Mouse (Mus musculus) thymus, postnatal 25 days (tissue): ENCODE results near the gene Fitm1.
A peak's percentile ranks its signal among the peaks of the same experiment; 100 is the strongest.

ENCODE experiments used
- DNase-seq: peaks from one replicate; pipeline ENCODE4 v3.0.0; 2022

Fitm1 gene

DNA sequence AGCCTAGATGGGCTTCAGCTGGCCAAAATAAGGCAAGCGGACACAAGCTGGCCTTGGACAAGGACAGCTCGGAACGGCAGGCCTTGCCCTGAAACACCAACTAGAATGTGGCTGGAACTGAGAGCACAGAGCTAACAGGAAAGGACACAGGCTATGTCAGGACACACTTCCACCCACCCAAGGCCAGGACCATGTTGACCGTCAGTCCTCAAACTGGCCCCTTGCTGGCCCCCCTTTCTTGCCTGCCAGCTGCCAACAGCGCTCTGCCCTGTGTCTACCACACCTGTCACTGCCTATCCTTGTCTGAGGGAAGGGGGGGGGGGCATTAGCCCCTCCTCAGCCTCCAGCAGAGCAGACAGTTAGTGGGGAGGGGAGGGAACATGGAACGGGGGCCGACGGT, at the start of gene Fitm1:
TSS of gene Fitm1 (plus strand) at position 316 of the 400 bp plus-strand sequence.
- no peak for DNase-seq

DNA sequence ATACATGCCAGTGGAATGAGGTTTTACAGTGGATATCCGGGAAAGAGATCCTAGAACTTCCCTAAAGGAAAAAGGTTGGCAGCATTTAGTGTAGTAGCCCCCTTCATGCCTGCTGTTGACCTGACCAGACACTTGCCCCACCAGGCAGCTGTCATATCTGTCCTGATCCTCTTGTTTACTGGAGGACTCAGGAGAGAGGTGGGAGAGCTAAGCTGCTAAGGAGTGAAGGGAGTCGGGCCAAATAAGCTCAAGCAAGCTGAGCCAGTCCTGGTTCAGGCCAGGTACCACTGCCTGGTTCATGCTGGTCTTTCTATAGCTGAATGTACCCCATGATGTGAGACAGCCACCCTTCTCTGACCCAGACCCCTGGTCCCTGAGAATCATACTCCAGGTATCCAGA, 48.7 kb upstream of the Fitm1 start:
- DNase-seq = no peak

DNA sequence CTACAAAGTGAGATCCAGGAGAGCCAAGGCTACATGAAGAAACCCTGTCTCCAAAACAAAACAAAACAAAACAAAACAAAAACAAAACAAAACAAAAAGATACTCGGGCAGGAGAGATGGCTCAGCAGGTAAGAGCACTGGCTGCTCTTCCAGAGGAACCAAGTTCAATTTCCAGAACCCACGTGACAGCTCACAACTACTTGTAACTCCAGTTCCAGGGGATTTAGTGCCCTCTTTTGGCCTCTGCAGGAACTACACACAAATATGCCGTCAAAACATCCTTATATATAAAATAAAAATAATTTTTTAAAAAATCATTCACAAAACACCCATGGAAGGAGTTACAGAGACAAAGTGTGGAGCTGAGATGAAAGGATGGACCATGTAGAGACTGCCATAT, 47.5 kb upstream of the Fitm1 start:
- peak; percentile 30 for DNase-seq

DNA sequence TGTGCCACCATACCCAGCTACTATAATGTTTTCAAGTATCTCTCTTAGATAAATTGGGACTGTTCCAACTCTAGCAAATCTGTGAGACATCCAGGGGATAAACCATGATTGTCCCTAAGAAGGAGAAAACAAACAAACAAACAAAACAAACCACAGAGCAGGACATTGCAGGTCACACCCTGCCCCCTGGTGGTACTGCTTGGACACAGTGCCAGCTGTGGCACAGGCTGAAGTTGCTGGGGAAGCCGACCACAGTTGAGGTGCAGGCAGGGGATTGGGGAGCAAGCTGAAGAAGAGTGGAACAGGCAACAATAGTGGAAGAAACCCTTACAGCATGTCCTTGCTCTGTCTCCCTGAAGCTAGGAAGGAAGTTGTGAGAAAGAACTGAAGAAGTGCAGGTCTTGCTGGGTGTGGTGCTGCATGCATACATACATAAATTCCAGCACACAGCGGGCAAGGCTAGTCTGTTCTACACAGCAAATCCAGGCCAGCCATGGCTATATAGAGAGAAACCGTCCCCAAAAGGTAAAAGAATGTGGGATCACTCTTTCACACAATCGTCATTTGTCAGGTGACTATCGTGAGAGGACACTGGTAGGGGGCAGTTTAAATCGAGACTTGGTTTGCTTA, 39.2 kb upstream of the Fitm1 start:
- DNase-seq = peak; percentile 41

DNA sequence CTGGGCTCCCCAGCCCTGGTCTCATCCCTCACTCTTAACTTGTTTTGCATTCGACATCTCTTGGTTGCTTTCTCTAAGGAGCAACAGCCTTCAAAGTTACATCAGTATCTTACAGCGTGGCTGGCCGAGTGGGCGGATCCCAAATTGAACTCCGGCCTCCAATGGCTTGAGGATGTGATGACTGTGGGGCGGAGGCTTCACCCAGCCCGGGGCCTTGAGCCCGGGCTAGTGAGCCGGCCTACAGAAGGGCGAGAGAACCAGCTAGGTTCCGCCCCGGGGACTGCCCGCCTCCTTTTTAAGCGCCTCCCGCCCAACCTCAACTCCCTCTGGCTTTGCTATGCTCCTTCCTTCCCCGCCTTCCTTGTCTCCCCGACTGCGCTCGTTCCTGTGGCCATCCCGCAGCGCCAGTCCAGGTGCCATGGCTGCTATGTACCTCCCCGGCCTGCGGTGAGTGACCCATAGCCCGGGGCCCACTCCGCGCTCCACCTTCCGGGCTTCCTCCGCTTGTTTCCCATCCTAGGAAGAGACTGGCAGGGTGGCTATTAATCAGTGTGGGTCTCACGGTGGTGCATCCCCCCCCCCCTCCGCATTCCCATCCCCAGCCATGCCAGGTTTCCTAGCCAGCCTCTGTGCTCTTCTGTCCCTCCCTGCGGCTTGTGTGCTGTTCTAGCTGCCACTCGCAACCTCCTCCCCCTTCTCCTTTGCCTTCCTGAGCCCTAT, 35.2 kb upstream of the Fitm1 start, which contains the start of gene Pck2:
TSS of gene Pck2 (plus strand) at position 200 of the 720 bp plus-strand sequence.
- DNase-seq = peak; percentile 38

DNA sequence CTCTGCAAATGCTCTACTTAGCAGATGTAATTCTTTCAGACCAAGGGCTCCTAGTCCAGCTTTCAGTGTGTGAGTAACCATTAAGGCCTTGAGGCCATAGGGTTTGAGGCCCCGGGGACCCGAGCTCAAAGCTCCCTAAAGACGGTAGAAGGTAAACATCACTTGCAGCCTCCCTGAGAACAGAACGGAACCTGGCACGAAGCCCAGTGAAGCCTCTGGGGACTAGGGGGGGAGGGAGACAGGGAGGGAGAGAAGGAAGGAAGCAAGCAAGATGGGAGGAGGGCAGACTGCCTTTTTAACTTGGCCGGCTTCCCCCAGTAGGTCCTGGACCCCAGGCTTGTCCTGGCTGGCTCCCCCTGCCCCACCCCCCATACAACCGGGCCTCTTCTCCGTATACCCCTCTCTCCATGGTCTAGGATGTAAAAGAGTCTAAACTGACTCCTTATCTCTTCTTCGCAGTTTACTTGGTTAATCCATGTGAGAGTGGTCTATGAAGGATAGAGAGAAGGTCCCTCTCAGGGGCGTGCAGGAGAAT, 34.6 kb upstream of the Fitm1 start:
- DNase-seq = peak; percentile 45

DNA sequence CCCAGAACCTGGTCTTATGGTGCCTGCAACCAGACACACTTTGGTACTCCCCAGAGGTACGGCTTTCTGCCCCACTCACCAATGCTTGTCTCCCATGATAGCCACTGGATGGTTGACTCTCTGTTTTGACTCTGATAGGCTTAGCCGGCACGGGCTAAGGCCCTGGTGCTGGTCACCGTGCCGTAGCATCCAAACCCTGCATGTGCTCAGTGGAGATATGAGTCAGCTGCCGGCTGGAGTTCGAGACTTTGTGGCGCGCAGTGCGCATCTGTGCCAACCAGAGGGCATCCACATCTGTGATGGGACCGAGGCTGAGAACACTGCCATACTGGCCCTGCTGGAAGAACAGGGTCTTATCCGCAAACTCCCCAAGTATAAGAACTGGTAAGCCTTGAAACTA, 33.1 kb upstream of the Fitm1 start:
- no peak for DNase-seq

DNA sequence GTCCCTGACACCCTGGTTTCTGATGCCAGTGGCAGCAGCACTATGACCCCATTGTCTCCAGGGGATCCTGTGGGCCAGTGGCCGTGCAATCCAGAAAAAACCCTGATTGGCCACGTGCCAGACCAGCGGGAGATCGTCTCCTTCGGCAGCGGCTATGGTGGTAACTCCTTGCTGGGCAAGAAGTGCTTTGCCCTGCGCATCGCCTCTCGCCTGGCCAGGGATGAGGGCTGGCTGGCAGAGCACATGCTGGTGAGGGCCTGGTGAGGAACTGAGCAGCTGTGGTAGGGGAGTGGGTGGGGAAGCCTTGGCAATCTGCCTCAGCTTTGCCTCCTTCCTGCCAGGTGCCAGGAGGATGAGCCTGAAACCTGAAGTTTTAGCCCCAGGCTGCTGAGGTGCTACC, 31.1 kb upstream of the Fitm1 start:
- DNase-seq = no peak

DNA sequence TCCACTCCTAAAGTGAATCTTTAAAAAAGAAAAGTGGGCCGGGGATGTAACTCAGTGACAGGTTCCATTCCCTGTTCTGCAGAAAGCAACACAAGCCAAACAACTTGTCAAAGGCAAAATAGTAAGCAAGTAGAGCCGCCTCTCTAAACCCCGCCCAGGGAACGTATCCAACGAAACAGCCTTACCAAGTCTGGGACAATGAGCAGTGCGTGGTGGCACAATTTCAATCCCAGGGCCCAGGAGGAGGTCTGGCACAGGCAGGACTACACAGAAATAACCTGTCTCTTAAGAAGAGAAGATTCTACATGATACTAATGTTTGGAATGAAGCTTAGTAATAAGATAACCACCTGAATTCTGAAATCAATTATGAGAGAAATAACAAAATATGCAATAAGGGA, 25.2 kb upstream of the Fitm1 start:
- no peak for DNase-seq

DNA sequence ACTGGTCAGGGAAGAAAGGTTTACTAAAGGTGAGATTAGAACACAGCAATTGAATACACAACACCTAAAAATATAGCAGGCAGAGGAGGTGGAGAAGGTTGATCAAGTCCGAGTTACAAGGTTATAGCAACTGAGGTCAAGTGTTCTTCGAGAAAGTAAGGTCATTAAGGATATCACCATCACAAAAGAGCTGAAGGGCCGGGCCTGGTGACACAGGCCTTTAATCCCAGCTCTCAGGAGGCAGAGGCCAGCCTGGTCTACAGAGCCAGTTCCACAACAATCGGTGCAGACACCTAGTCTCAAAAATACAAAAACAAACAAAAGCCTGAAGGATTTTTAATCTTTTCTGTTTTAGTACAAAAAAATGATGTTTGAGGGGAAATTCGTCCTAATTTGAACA, 24.1 kb upstream of the Fitm1 start:
- no peak for DNase-seq

DNA sequence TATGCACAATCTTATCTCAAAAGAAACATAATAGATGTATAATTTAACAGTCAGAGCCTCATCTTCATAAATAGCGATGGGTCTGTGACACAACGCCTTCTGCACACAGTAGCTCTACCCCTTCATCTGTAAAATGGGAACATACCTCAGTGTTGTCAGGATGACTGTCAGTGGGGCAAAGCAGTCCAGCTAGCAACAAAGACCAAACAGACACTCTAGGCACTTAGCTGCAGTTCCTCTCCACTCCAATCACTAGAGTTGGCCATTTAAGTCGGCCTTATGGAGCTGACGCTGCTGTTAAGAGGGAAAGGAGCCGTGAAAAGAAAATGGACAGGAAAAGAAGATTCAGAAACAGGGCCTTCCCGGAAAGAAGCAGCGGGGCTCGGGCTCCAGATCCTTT, 23.6 kb upstream of the Fitm1 start:
- no peak for DNase-seq

DNA sequence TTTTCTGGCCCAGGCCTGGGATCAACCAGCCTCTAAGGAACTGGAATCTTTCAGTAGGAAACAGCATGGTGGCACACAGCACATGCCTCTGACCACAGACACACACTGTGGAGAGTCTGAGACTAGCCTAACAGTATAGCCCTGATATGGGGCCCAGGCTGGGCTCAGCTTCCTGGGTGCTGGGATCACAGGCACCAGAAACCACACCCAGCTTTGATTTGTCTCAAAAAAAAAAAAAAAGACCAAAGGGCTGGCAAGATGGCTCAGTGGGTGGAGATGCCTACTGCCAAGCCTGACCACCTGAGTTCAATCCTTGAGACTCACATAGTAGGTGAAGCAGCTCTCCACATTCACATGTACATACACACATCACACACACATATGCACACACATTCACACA, 20.8 kb upstream of the Fitm1 start:
- no peak for DNase-seq

DNA sequence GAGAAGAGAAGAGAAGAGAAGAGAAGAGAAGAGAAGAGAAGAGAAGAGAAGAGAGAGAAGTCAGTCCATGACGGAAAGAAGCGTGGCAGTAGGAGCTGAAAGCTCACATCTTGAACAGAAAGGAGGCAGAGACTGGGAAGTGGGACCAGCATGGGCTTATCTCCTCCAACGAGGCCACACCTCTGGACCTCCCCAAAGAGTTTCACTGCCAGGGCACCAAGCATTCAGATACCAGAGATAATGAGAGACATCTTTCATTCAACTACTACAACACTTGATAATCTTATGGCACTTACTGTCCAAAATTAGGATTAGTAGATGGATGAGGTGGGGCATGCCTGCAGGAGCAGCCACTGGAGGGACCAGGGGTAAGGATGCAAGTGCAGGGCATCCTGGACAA, 19.6 kb upstream of the Fitm1 start:
- DNase-seq = no peak

DNA sequence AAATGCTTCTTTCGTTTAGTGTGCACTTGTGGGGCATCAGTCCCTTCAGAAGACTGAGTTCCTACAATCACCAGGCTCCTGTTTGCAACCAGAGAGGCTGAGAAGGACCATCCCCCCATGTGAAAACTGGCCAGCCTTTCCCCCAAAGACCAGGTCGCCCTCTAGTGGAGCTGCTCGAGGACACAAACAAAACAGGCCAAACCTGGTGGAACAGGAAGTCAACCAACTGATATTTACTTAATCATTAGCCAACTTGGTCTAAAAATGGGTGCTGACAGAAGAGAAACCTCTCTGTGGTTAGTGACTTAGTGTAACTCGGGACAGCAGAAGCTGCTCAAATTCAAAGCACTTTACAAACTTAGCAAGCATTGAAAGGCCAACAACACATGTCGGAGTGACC, 18.4 kb upstream of the Fitm1 start:
- DNase-seq = peak; percentile 63

DNA sequence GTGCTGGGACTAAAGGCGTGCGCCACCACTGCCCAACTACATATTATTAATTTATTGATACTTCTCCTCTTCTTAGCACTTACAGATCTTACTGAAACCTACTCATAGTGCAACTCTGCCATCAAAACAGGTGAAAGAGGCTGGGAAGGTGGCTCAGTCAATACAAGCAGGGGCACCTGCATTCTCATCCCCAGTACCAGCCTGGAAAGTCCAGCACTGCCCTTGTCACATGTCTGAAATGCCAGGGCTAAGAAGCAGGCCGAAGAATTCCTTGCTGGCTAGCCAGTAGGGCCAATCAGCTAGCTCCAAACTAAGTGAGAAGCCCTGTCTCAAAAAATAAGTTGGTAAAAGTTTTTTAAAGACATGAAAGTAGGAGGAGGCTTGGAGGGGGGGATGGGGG, 17.8 kb upstream of the Fitm1 start:
- no peak for DNase-seq

DNA sequence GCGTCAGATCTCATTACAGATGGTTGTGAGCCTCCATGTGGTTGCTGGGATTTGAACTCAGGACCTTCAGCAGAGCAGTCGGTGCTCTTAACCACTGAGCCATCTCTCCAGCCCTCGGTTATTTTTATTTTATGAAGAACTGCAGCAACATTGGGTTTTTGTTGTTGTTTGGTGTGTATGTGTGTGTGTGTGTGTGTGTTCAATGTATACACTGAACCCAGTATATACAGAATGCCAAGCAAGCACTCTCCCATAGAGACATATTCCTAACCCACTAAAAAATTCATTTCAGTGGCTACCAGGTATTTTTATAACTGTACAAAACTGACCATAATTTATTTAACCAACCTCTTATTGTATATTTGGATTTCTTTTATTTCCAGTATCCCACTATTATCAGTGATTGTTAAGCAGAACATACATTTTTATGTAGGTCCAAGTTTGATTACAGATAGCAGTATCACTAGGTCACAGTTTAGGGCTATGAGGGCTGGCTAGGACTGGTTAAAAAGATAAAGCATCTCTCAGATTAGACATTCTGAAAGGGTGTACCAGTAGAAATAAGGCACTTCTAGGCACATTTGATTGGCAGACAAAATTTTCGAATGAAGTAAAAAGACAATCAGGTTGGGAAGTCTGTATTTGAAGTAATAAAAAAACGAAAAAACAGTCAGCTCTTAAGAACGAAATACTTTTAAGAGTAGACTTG, 16.5 kb upstream of the Fitm1 start:
- DNase-seq = no peak

DNA sequence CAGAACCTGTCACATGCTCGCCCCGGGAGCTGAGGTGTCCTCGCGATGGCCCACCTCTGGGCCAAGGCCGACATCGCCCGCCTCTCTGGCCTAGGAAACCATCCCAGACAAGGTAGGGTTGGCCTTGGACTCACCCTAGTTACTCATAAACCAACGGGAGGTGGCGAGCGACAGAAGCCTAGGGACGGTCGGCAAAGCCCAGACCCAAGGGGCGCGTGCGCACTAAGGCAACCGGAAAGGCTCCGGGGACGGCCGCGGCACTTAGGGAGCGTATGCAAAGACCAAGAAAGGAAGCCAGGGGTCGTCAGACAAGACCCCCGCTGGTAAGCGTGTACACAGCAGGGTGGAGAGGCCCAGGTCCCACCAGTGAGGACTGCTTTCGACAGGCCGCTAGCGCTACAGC, 15.6 kb upstream of the Fitm1 start, which contains the start of gene Dcaf11:
TSS of gene Dcaf11 (plus strand) at position 208 of the 403 bp plus-strand sequence.
- DNase-seq = peak; percentile 88

DNA sequence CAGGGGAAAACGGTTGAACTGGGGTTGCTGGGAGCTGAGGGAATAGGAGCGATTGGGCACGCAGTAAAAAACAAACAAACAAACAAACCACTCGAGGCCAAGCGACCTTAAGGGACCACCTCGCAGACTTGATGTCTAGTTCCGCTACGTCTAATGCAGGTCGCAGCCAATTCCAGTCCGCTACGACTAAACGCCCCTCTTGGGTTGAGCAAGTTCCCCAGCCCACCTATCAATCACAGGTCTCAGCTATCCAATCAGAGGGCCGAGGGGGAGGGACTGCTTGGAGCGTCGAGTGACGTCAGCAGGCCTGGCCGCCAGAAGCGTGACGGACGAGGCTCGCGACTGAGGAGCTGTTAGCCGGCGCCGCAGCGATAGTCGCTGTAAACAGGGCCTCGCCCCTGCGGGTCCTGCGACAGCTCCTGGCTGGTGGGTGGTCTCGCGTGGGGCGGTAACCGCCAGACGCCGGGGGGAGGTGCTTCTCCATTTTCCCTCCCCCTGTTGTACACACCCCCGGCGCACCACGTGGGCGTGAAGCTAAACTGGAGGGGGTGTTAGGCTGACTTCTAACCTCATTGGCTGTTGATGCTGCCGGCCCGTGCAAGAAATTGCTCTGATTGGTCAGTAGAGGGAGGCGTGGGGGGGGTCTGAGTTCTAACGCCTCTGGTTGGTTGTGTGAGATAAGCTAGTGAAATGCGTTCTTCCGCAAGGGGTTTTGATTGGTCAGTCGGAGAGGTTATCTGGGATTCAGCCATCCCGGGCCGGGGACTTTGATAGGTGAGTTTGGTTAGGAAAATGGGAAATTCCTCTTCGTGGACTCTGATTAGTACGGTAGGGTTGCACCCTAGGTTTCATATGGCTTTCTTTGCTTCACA, 15.0 kb upstream of the Fitm1 start, which contains the start of gene A730061H03Rik:
TSS of gene A730061H03Rik (minus strand) at position 205 of the 872 bp plus-strand sequence.
- DNase-seq = peak; percentile 97

DNA sequence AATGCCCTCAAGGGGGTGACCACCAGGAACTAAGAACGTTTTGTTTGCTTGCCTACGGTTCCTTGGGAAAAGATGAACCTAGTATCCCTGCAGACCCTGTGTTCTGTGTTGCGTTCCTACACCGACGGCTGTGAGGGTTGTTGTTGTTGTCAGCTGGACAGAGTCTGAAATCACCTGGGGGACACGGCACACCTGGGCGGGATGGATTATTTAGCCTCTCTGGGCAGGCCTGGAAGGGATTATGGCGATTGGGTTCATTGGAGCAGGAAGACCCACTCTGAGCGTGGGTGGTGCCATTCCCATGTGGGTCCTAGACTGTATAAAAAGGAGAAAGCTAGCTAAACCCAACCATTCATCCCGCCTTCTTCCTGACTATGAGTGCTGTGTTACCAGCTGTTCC, 13.6 kb upstream of the Fitm1 start:
- DNase-seq = no peak

DNA sequence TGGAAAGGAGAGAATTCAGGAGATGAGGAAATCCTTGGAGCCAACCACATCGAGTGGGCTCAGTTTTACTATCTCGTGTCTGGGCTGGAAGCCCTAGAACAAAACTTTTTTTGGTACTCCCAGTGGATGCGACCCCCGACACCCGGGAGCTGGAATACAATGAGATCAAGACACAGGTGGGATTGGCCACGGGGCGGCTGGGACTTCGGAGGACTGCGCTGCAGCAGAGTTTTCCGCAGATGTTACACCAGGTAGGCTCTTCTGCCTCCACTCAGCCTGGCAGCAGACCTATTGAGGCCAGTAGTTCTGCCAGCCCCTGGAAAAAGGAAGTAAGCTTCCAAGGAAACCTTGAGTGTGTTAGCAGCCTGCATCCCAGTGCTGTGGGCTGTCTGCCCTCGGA, 12.2 kb upstream of the Fitm1 start:
- DNase-seq = no peak

DNA sequence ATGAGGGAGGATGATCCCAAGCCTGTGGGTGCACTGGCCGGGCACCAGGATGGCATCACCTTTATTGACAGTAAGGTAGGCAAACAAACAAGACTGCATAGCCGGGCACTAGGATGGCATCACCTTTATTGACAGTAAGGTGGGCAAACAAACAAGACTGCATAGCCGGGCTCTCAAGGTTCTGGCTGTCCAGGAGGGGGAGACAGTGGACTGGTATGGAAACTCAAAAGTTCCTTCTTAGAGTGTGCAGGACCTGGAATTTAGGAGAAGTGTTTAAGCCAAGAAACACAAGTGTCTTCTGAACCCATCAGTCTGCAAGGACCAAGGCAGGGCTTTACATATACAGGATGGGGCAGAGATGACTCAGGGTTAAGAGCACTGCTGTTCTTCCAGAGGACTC, 9.7 kb upstream of the Fitm1 start:
- DNase-seq = no peak

DNA sequence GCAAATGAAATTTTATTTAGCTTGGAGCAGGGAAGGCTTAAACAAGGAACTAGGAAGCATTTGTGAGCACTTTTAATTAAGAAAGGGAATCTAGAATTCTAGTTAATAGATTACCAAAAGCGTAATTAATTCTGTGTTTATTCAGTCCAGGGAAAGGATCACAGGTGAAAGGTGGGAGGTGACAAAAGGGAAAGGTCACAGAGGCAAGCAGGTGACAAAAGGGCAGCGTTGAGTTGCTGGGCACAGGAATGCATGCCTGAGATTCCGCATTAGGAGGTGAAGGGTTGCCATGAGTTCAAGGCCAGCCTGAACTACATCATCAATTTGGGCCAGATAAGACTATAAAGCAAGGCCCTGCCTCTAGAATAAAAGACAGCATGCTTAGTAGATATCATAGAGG, 7.9 kb upstream of the Fitm1 start:
- DNase-seq = no peak

DNA sequence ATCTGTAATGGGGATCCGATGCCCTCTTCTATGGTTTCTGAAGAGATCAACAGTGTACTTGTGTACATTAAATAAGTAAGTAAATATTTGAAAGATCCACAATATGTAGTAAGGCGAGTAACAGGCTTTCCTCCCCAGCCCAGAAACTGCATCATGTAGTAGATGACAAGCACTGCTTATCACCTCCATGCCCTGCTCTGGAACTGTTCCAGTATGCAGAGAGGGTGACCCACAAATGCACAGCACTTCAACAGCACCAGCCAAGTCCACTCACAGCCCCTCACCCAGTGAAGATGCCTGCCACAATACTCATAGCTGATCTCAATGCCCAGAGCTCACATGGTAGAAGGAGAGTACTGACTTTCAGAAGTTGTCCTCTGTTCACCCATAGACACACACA, 4.8 kb upstream of the Fitm1 start:
- no peak for DNase-seq
